Mouse (Mus musculus): ENCODE data around the gene Gdf15. TPM values are rescaled to one million over a fixed set of nuclear protein-coding genes. Genes with fewer than 3 reads are reported as not detected.

Gdf15 gene
- not detected for polyA plus RNA-seq (2014; fragmentation: Illumina TruSeq; extraction: RNeasy Lipid Tissue Mini Kit (QIAGEN cat#74804); ENCODE audit: low read depth, low replicate concordance)

GRCm38 (mm10) chr8:70632346-70632892 lies at the start of gene Gdf15:
TSS of gene Gdf15 (minus strand) at chr8:70632456.

GRCm38 (mm10) chr8:70673079-70673856 lies 41.0 kb upstream of the Gdf15 start, which contains the start of gene Lsm4:
TSS of gene Lsm4 (plus strand) at chr8:70673248.

GRCm38 (mm10) chr8:70660273-70660725 lies 28.0 kb upstream of the Gdf15 start, which contains the start of gene Pgpep1:
TSS of gene Pgpep1 (minus strand) at chr8:70660388.

GRCm38 (mm10) chr8:70615894-70616293 lies 16.4 kb downstream of the Gdf15 start, which contains the start of gene Lrrc25:
TSS of gene Lrrc25 (plus strand) at chr8:70616155.

GRCm38 (mm10) chr8:70608749-70609367 lies 23.4 kb downstream of the Gdf15 start, which contains the start of gene Ssbp4:
TSS of gene Ssbp4 (minus strand) at chr8:70608872.

GRCm38 (mm10) chr8:70593961-70594609 lies 38.2 kb downstream of the Gdf15 start, which contains the start of gene Isyna1:
TSS of gene Isyna1 (plus strand) at chr8:70594373.

Other genes starting within 250 kb of the Gdf15 start
- 2.6 TPM for gene Crtc1, start 192.9 kb downstream of the Gdf15 start, polyA plus RNA-seq (2014; fragmentation: Illumina TruSeq; extraction: RNeasy Lipid Tissue Mini Kit (QIAGEN cat#74804); ENCODE audit: low read depth, low replicate concordance)
- gene Klhl26, start 155.5 kb downstream of the Gdf15 start, polyA plus RNA-seq (2014; fragmentation: Illumina TruSeq; extraction: RNeasy Lipid Tissue Mini Kit (QIAGEN cat#74804); ENCODE audit: low read depth, low replicate concordance): 5.4 TPM
- 0.82 TPM for gene Tmem59l, start 145.1 kb downstream of the Gdf15 start, polyA plus RNA-seq (2014; fragmentation: Illumina TruSeq; extraction: RNeasy Lipid Tissue Mini Kit (QIAGEN cat#74804); ENCODE audit: low read depth, low replicate concordance)
- gene Crlf1, start 139.3 kb downstream of the Gdf15 start, polyA plus RNA-seq (2014; fragmentation: Illumina TruSeq; extraction: RNeasy Lipid Tissue Mini Kit (QIAGEN cat#74804); ENCODE audit: low read depth, low replicate concordance): not detected
- not detected for gene Rex1bd, start 125.7 kb downstream of the Gdf15 start, polyA plus RNA-seq (2014; fragmentation: Illumina TruSeq; extraction: RNeasy Lipid Tissue Mini Kit (QIAGEN cat#74804); ENCODE audit: low read depth, low replicate concordance)
- 3.9 TPM for gene Uba52, start 121.7 kb downstream of the Gdf15 start, polyA plus RNA-seq (2014; fragmentation: Illumina TruSeq; extraction: RNeasy Lipid Tissue Mini Kit (QIAGEN cat#74804); ENCODE audit: low read depth, low replicate concordance)
- gene Fkbp8, start 104.7 kb downstream of the Gdf15 start, polyA plus RNA-seq (2014; fragmentation: Illumina TruSeq; extraction: RNeasy Lipid Tissue Mini Kit (QIAGEN cat#74804); ENCODE audit: low read depth, low replicate concordance): 5.1 TPM
- gene Kxd1, start 104.5 kb downstream of the Gdf15 start, polyA plus RNA-seq (2014; fragmentation: Illumina TruSeq; extraction: RNeasy Lipid Tissue Mini Kit (QIAGEN cat#74804); ENCODE audit: low read depth, low replicate concordance): 8.0 TPM
- 0.58 TPM for gene Ell, start 93.0 kb downstream of the Gdf15 start, polyA plus RNA-seq (2014; fragmentation: Illumina TruSeq; extraction: RNeasy Lipid Tissue Mini Kit (QIAGEN cat#74804); ENCODE audit: low read depth, low replicate concordance)
- gene Isyna1, start 38.1 kb downstream of the Gdf15 start, polyA plus RNA-seq (2014; fragmentation: Illumina TruSeq; extraction: RNeasy Lipid Tissue Mini Kit (QIAGEN cat#74804); ENCODE audit: low read depth, low replicate concordance): 0.29 TPM
- not detected for gene Ssbp4, start 23.6 kb downstream of the Gdf15 start, polyA plus RNA-seq (2014; fragmentation: Illumina TruSeq; extraction: RNeasy Lipid Tissue Mini Kit (QIAGEN cat#74804); ENCODE audit: low read depth, low replicate concordance)
- gene Lrrc25, start 16.3 kb downstream of the Gdf15 start, polyA plus RNA-seq (2014; fragmentation: Illumina TruSeq; extraction: RNeasy Lipid Tissue Mini Kit (QIAGEN cat#74804); ENCODE audit: low read depth, low replicate concordance): not detected
- 55.2 TPM for gene Pgpep1, start 27.9 kb upstream of the Gdf15 start, polyA plus RNA-seq (2014; fragmentation: Illumina TruSeq; extraction: RNeasy Lipid Tissue Mini Kit (QIAGEN cat#74804); ENCODE audit: low read depth, low replicate concordance)
- gene Lsm4, start 40.8 kb upstream of the Gdf15 start, polyA plus RNA-seq (2014; fragmentation: Illumina TruSeq; extraction: RNeasy Lipid Tissue Mini Kit (QIAGEN cat#74804); ENCODE audit: low read depth, low replicate concordance): not detected
- gene Jund, start 66.5 kb upstream of the Gdf15 start, polyA plus RNA-seq (2014; fragmentation: Illumina TruSeq; extraction: RNeasy Lipid Tissue Mini Kit (QIAGEN cat#74804); ENCODE audit: low read depth, low replicate concordance): 24.6 TPM
- gene Iqcn, start 71.0 kb upstream of the Gdf15 start, polyA plus RNA-seq (2014; fragmentation: Illumina TruSeq; extraction: RNeasy Lipid Tissue Mini Kit (QIAGEN cat#74804); ENCODE audit: low read depth, low replicate concordance): not detected
- not detected for gene Gm3336, start 86.1 kb upstream of the Gdf15 start, polyA plus RNA-seq (2014; fragmentation: Illumina TruSeq; extraction: RNeasy Lipid Tissue Mini Kit (QIAGEN cat#74804); ENCODE audit: low read depth, low replicate concordance)
- gene Pde4c, start 91.3 kb upstream of the Gdf15 start, polyA plus RNA-seq (2014; fragmentation: Illumina TruSeq; extraction: RNeasy Lipid Tissue Mini Kit (QIAGEN cat#74804); ENCODE audit: low read depth, low replicate concordance): not detected
- 12.3 TPM for gene Rab3a, start 122.2 kb upstream of the Gdf15 start, polyA plus RNA-seq (2014; fragmentation: Illumina TruSeq; extraction: RNeasy Lipid Tissue Mini Kit (QIAGEN cat#74804); ENCODE audit: low read depth, low replicate concordance)
- gene Mpv17l2, start 128.5 kb upstream of the Gdf15 start, polyA plus RNA-seq (2014; fragmentation: Illumina TruSeq; extraction: RNeasy Lipid Tissue Mini Kit (QIAGEN cat#74804); ENCODE audit: low read depth, low replicate concordance): 2.2 TPM
- gene Pik3r2, start 144.3 kb upstream of the Gdf15 start, polyA plus RNA-seq (2014; fragmentation: Illumina TruSeq; extraction: RNeasy Lipid Tissue Mini Kit (QIAGEN cat#74804); ENCODE audit: low read depth, low replicate concordance): 1.9 TPM
- gene Mast3, start 172.6 kb upstream of the Gdf15 start, polyA plus RNA-seq (2014; fragmentation: Illumina TruSeq; extraction: RNeasy Lipid Tissue Mini Kit (QIAGEN cat#74804); ENCODE audit: low read depth, low replicate concordance): 1.5 TPM
- gene Il12rb1, start 176.0 kb upstream of the Gdf15 start, polyA plus RNA-seq (2014; fragmentation: Illumina TruSeq; extraction: RNeasy Lipid Tissue Mini Kit (QIAGEN cat#74804); ENCODE audit: low read depth, low replicate concordance): not detected
- gene Arrdc2, start 207.3 kb upstream of the Gdf15 start, polyA plus RNA-seq (2014; fragmentation: Illumina TruSeq; extraction: RNeasy Lipid Tissue Mini Kit (QIAGEN cat#74804); ENCODE audit: low read depth, low replicate concordance): 1.5 TPM
- 0.47 TPM for gene Kcnn1, start 230.8 kb upstream of the Gdf15 start, polyA plus RNA-seq (2014; fragmentation: Illumina TruSeq; extraction: RNeasy Lipid Tissue Mini Kit (QIAGEN cat#74804); ENCODE audit: low read depth, low replicate concordance)
- gene Ccdc124, start 241.5 kb upstream of the Gdf15 start, polyA plus RNA-seq (2014; fragmentation: Illumina TruSeq; extraction: RNeasy Lipid Tissue Mini Kit (QIAGEN cat#74804); ENCODE audit: low read depth, low replicate concordance): not detected